Mouse (Mus musculus): ENCODE measurements around the gene Plbd2. TPM values are rescaled to one million over a fixed set of nuclear protein-coding genes. Genes with fewer than 3 reads are reported as not detected.

The Plbd2 gene
- polyA plus RNA-seq, 1 experiment from 2014 or later, result 35.1 TPM

DNA sequence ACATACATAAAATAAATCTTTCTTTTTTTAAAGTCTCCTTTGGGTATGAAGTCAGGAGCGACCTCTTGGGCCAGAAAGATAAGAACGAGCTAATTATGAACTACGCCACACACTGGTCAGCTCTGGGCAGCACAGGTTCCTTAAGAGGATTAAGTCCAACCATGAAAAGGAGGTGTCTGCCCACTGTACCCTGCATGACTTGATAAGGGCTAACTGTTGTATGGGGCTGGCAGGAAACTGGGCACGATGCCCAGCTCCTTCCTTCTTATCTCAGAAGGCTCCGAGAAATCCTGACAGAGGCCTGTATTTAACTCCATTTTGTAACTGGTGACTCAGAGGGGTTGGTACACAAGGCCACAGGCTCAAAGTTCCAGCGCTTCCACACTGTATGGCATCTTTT is 37.6 kb downstream of the Plbd2 start:
- Histone ChIP-seq H3K36me3 (ENCODE audit: control insufficient read depth, insufficient read depth, low read length) (no peaks in the 10 kb centered on the region), H3K4me2 (no peak overlapping the region), H3K9ac (ENCODE audit: low read depth, low read length) (no peak overlapping the region), H3K4me3 (ENCODE audit: low read depth, low read length) (no peak overlapping the region), H3K4me1 (replicated peaks; ENCODE audit: control insufficient read depth, insufficient read depth, low read length) (no peaks in the 10 kb centered on the region), H3K27ac (ENCODE audit: low read depth, low read length) (no peak overlapping the region), H3K9me3 (ENCODE audit: control insufficient read depth, low read length) (peaks cover 3% of the 10 kb centered on the region), H3K27me3 (replicated peaks; ENCODE audit: control insufficient read depth, insufficient read depth, low read length) (peaks cover 10% of the 10 kb centered on the region)
- 80% methylated on average over 6 of the region's 6 CpGs for WGBS
- ATAC-seq (replicated peaks; ENCODE audit: low FRiP score) (no peak), DNase-seq (ENCODE audit: low spot score) (no peak)

GRCm38 (mm10) chr5:120465062-120465461 is 38.4 kb downstream of the Plbd2 start:
- no peak overlapping the region for H3K4me2 ChIP-seq
- DNase-seq (ENCODE audit: low spot score), result no peak
- no peaks in the 10 kb centered on the region for H3K36me3 ChIP-seq (ENCODE audit: control insufficient read depth, insufficient read depth, low read length)
- no peak for ATAC-seq (replicated peaks; ENCODE audit: low FRiP score)
- 39% methylated on average over 5 of the region's 5 CpGs for WGBS
- peaks cover 3% of the 10 kb centered on the region for H3K9me3 ChIP-seq (ENCODE audit: control insufficient read depth, low read length)
- H3K4me3 ChIP-seq (ENCODE audit: low read depth, low read length), result no peak overlapping the region
- H3K27ac ChIP-seq (ENCODE audit: low read depth, low read length), result no peak overlapping the region
- peaks cover 13% of the 10 kb centered on the region for H3K27me3 ChIP-seq (replicated peaks; ENCODE audit: control insufficient read depth, insufficient read depth, low read length)
- H3K4me1 ChIP-seq (replicated peaks; ENCODE audit: control insufficient read depth, insufficient read depth, low read length), result no peaks in the 10 kb centered on the region
- H3K9ac ChIP-seq (ENCODE audit: low read depth, low read length), result no peak overlapping the region

DNA sequence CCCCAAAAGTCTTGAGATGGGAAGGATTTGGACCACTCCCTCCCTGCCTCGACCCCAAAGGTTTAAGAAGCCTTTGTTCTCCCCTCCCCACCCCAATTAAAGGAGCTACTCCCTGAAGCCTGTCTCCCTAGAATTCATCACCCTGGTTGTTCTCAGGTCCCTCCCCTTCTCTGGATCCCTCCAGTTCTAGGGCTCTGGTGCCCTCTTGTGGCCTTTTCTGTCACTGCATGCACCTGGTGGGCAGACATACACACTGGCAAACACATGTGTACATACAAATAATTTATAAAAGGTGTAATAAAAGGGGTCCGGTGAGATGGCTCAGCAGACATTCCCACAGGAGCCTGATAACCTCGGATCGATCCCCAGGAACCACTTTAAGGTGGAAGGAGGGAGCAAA is 39.1 kb downstream of the Plbd2 start:
- no peak overlapping the region for H3K4me2 ChIP-seq
- DNase-seq (ENCODE audit: low spot score) (no peak), ATAC-seq (replicated peaks; ENCODE audit: low FRiP score) (no peak)
- no peaks in the 10 kb centered on the region for H3K36me3 ChIP-seq (ENCODE audit: control insufficient read depth, insufficient read depth, low read length)
- H3K4me1 ChIP-seq (replicated peaks; ENCODE audit: control insufficient read depth, insufficient read depth, low read length), result no peaks in the 10 kb centered on the region
- no peak overlapping the region for H3K9ac ChIP-seq (ENCODE audit: low read depth, low read length)
- H3K27ac ChIP-seq (ENCODE audit: low read depth, low read length), result no peak overlapping the region
- H3K9me3 ChIP-seq (ENCODE audit: control insufficient read depth, low read length), result peaks cover 3% of the 10 kb centered on the region
- WGBS, result 66% methylated on average over 4 of the region's 4 CpGs
- peaks cover 14% of the 10 kb centered on the region for H3K27me3 ChIP-seq (replicated peaks; ENCODE audit: control insufficient read depth, insufficient read depth, low read length)
- H3K4me3 ChIP-seq (ENCODE audit: low read depth, low read length), result no peak overlapping the region

DNA sequence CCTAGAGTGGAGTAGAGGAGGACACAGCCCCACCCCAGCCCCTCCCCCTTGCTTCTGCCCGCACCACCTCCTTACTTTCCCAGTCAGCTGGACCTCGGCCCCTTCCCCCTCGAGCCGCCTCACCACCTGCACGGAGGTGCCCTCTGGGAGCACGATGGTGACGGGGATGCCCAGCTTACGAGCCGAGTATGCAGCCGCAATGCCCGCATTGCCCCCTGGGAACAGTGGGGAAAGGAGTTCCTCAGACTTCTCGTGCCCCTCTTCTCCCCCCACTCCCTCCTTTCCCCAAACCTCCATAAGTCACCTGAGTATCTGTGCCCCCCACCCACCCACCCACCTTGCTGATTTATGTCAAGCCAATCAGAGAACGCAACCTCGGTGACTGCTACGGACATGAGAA is 41.5 kb downstream of the Plbd2 start:
- WGBS, result 68% methylated on average over 15 of the region's 15 CpGs
- H3K4me1 ChIP-seq (replicated peaks; ENCODE audit: control insufficient read depth, insufficient read depth, low read length), result no peaks in the 10 kb centered on the region
- H3K9ac ChIP-seq (ENCODE audit: low read depth, low read length), result no peak overlapping the region
- no peak overlapping the region for H3K27ac ChIP-seq (ENCODE audit: low read depth, low read length)
- no peaks in the 10 kb centered on the region for H3K36me3 ChIP-seq (ENCODE audit: control insufficient read depth, insufficient read depth, low read length)
- ATAC-seq (replicated peaks; ENCODE audit: low FRiP score) (no peak), DNase-seq (ENCODE audit: low spot score) (no peak)
- no peak overlapping the region for H3K4me3 ChIP-seq (ENCODE audit: low read depth, low read length)
- peaks cover 18% of the 10 kb centered on the region for H3K27me3 ChIP-seq (replicated peaks; ENCODE audit: control insufficient read depth, insufficient read depth, low read length)
- no peak overlapping the region for H3K4me2 ChIP-seq
- peaks cover 3% of the 10 kb centered on the region for H3K9me3 ChIP-seq (ENCODE audit: control insufficient read depth, low read length)

DNA sequence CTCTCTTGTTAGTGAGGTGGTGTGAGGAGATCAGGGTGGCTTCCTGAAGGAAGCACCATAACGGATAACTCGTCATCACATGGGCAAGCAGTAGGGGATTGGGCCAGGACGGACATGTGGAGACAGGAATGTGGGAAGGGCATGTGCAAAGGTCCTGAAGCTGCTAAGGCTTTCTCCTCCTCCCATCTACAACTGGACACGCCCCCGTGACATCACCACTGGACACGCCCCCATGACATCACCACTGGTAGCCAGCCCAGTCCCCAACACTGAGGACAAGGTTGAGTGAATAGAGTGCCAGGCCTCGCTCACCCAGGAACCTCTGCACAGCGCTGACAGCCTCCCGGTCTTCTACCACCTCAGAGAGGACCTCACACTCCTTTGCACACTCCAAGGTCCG is 44.3 kb downstream of the Plbd2 start:
- ATAC-seq (replicated peaks; ENCODE audit: low FRiP score) (no peak), DNase-seq (ENCODE audit: low spot score) (no peak)
- H3K27me3 ChIP-seq (replicated peaks; ENCODE audit: control insufficient read depth, insufficient read depth, low read length), result peaks cover 41% of the 10 kb centered on the region

DNA sequence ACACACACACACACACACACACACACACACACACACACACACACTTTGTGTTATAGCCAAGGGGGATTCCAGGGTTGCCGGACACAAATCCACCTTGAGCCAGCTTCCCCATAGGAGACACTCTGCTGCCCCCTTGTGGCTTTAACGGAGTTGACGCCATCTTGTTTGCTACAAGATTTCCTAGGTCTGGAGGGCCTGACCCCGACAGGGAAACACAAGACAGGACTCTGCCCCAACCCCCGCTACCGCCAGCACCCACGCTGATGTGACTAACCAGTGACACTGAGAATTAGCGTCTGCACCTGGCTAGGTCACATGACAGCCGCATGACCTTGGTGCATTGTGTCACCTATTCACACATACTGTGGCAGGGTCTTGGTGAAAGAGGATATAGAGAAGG is 45.8 kb downstream of the Plbd2 start:
- no peak for DNase-seq (ENCODE audit: low spot score)
- WGBS, result 8% methylated on average over 9 of the region's 9 CpGs
- Histone ChIP-seq H3K9ac (ENCODE audit: low read depth, low read length) (no peak overlapping the region), H3K4me3 (ENCODE audit: low read depth, low read length) (no peak overlapping the region), H3K27me3 (replicated peaks; ENCODE audit: control insufficient read depth, insufficient read depth, low read length) (peaks cover 33% of the 10 kb centered on the region), H3K9me3 (ENCODE audit: control insufficient read depth, low read length) (no peaks in the 10 kb centered on the region), H3K27ac (ENCODE audit: low read depth, low read length) (no peak overlapping the region), H3K4me1 (replicated peaks; ENCODE audit: control insufficient read depth, insufficient read depth, low read length) (no peaks in the 10 kb centered on the region), H3K4me2 (no peak overlapping the region), H3K36me3 (ENCODE audit: control insufficient read depth, insufficient read depth, low read length) (no peaks in the 10 kb centered on the region)
- no peak for ATAC-seq (replicated peaks; ENCODE audit: low FRiP score)

More for the DNA sequence above, 44.3 kb downstream of the Plbd2 start:
- no peak overlapping the region for H3K9ac ChIP-seq (ENCODE audit: low read depth, low read length)
- H3K4me3 ChIP-seq (ENCODE audit: low read depth, low read length), result no peak overlapping the region
- no peaks in the 10 kb centered on the region for H3K36me3 ChIP-seq (ENCODE audit: control insufficient read depth, insufficient read depth, low read length)
- WGBS, result 65% methylated on average over 10 of the region's 10 CpGs
- no peaks in the 10 kb centered on the region for H3K4me1 ChIP-seq (replicated peaks; ENCODE audit: control insufficient read depth, insufficient read depth, low read length)
- H3K4me2 ChIP-seq, result no peak overlapping the region
- H3K27ac ChIP-seq (ENCODE audit: low read depth, low read length), result no peak overlapping the region
- H3K9me3 ChIP-seq (ENCODE audit: control insufficient read depth, low read length), result no peaks in the 10 kb centered on the region

- Histone ChIP-seq H3K4me2 (no peak overlapping the region), H3K9me3 (ENCODE audit: control insufficient read depth, low read length) (no peaks in the 10 kb centered on the region), H3K4me1 (replicated peaks; ENCODE audit: control insufficient read depth, insufficient read depth, low read length) (no peaks in the 10 kb centered on the region), H3K9ac (ENCODE audit: low read depth, low read length) (no peak overlapping the region), H3K27ac (ENCODE audit: low read depth, low read length) (no peak overlapping the region), H3K27me3 (replicated peaks; ENCODE audit: control insufficient read depth, insufficient read depth, low read length) (peaks cover 33% of the 10 kb centered on the region), H3K36me3 (ENCODE audit: control insufficient read depth, insufficient read depth, low read length) (no peaks in the 10 kb centered on the region), H3K4me3 (ENCODE audit: low read depth, low read length) (no peak overlapping the region)
- DNase-seq (ENCODE audit: low spot score) (no peak), ATAC-seq (replicated peaks; ENCODE audit: low FRiP score) (no peak)
- WGBS, result 41% methylated on average over 7 of the region's 7 CpGs
These were observed 46.4 kb downstream of the Plbd2 start for GRCm38 (mm10) chr5:120456841-120457554.

DNA sequence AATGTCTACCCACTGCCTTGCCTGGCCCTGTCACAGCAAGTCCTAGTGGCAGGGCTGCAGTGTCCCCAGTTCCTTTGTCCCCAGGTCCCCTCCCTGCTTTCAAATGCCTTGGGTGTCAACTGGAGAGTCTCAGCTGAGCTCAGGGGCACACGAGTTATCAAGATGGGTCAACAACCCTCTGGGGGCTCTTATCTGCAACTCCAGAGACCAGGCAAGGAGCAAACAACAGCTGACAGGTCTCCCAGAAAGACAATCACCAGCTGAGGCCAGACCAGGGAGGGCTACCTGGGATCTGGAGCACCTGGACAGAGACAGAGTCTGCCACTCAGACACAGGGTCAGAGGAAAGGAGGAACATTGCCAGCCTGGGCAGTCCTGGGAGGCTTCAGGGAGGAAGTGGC is 47.2 kb downstream of the Plbd2 start:
- DNase-seq (ENCODE audit: low spot score), result no peak
- H3K4me1 ChIP-seq (replicated peaks; ENCODE audit: control insufficient read depth, insufficient read depth, low read length), result no peaks in the 10 kb centered on the region
- H3K27ac ChIP-seq (ENCODE audit: low read depth, low read length), result no peak overlapping the region
- H3K27me3 ChIP-seq (replicated peaks; ENCODE audit: control insufficient read depth, insufficient read depth, low read length), result peaks cover 33% of the 10 kb centered on the region
- no peak overlapping the region for H3K4me2 ChIP-seq
- no peak overlapping the region for H3K4me3 ChIP-seq (ENCODE audit: low read depth, low read length)
- no peaks in the 10 kb centered on the region for H3K9me3 ChIP-seq (ENCODE audit: control insufficient read depth, low read length)
- H3K36me3 ChIP-seq (ENCODE audit: control insufficient read depth, insufficient read depth, low read length), result no peaks in the 10 kb centered on the region
- no peak for ATAC-seq (replicated peaks; ENCODE audit: low FRiP score)
- 6% methylated on average over 1 of the region's 1 CpGs for WGBS
- H3K9ac ChIP-seq (ENCODE audit: low read depth, low read length), result no peak overlapping the region

DNA sequence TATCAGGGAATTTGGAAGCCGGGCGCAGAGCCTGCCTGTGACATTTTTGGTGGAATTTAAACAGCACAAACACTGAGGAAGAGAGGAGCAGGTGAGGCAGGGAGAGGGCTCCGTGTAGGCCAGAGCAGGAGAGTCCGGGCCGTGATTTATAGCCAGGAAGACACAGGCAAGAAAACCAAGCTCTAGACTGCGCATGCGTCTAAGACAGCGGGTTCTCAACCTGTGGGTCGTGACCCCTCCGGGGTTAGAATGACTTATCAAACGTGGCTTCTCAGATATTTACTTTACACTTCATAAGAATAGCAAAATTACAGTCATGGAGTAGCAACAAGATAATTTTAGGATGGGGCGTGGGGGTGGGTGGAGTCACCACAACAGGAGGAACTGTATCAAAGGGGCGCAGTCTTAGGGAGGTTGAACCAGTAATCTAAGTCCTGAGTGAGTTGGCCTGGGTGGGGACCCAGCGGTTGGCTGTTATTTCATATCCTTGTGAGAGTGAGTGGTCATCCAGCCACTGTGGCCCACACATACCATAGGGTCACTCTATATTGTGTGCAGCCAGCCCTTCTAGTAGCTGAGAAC is 48.6 kb downstream of the Plbd2 start:
- peaks cover 35% of the 10 kb centered on the region for H3K27me3 ChIP-seq (replicated peaks; ENCODE audit: control insufficient read depth, insufficient read depth, low read length)
- no peaks in the 10 kb centered on the region for H3K36me3 ChIP-seq (ENCODE audit: control insufficient read depth, insufficient read depth, low read length)
- no peak overlapping the region for H3K27ac ChIP-seq (ENCODE audit: low read depth, low read length)
- H3K4me3 ChIP-seq (ENCODE audit: low read depth, low read length), result no peak overlapping the region
- H3K4me2 ChIP-seq, result no peak overlapping the region
- ATAC-seq (replicated peaks; ENCODE audit: low FRiP score), result no peak
- DNase-seq (ENCODE audit: low spot score), result no peak
- H3K9me3 ChIP-seq (ENCODE audit: control insufficient read depth, low read length), result no peaks in the 10 kb centered on the region
- H3K4me1 ChIP-seq (replicated peaks; ENCODE audit: control insufficient read depth, insufficient read depth, low read length), result no peaks in the 10 kb centered on the region
- no peak overlapping the region for H3K9ac ChIP-seq (ENCODE audit: low read depth, low read length)
- 56% methylated on average over 14 of the region's 14 CpGs for WGBS

Data from liver, embryonic 11.5 days (tissue).